Mouse (Mus musculus) ES-E14 (cell line): ENCODE measurements around the gene Gm28041. TPM values are rescaled to one million over a fixed set of nuclear protein-coding genes. Genes with fewer than 3 reads are reported as not detected.
A peak's percentile ranks its signal among the peaks of the same experiment; 100 is the strongest.
"Not testable (repeated sequence)": the region's sequence is repeated elsewhere in the genome, so short reads cannot be mapped to it uniquely, and the experiment has no call there.

ENCODE experiments used
- DNase-seq: peaks from one replicate; pipeline ENCODE4 v3.0.0-alpha.2; 2013; ENCODE audit warnings: low read depth, low spot score
- H3K27ac ChIP-seq: 2 replicates; pipeline ENCODE4 v1.5.1; 2012; ENCODE audit warnings: low read depth, mild to moderate bottlenecking, low read length, moderate library complexity, mixed read lengths; ENCODE audit not compliant: poor library complexity, insufficient read depth, severe bottlenecking
- H3K36me3 ChIP-seq: 2 replicates; pipeline ENCODE4 v1.6.1; 2012; ENCODE audit warnings: mild to moderate bottlenecking, low read length, moderate library complexity, mixed read lengths; ENCODE audit not compliant: control insufficient read depth, poor library complexity, insufficient read depth, severe bottlenecking
- H3K4me1 ChIP-seq, 2 experiments: fragments of 150-350 bp in 1 of 2; sonication (generic) in 1 of 2; 2 replicates each; pipeline ENCODE4 v1.6.1; 2012; ENCODE audit warnings: low read length in 2 of 2, mild to moderate bottlenecking in 1 of 2, mixed read lengths in 1 of 2; ENCODE audit not compliant: control insufficient read depth in 2 of 2, insufficient read depth in 2 of 2, poor library complexity in 1 of 2
- H3K4me3 ChIP-seq, 2 experiments: fragments of 150-350 bp in 1 of 2; sonication (generic) in 1 of 2; 2 replicates each; pipeline ENCODE4 v1.5.1; 2012; ENCODE audit warnings: low read length in 2 of 2, low read depth in 1 of 2, mild to moderate bottlenecking in 1 of 2, mixed read lengths in 1 of 2; ENCODE audit not compliant: insufficient read depth in 1 of 2, poor library complexity in 1 of 2, severe bottlenecking in 1 of 2
- H3K9ac ChIP-seq: 2 replicates; pipeline ENCODE4 v1.6.1; 2012; ENCODE audit warnings: low read depth, mild to moderate bottlenecking, low read length, mixed read lengths; ENCODE audit not compliant: poor library complexity, insufficient read depth, severe bottlenecking
- H3K9me3 ChIP-seq: fragments of 150-350 bp; sonication (generic); 2 replicates; pipeline ENCODE4 v1.6.1; 2012; ENCODE audit warnings: low read depth, mild to moderate bottlenecking, low read length; ENCODE audit not compliant: control insufficient read depth, insufficient read depth
- CHD2 ChIP-seq: IDR thresholded peaks from 2 replicates; pipeline ENCODE4 v1.6.1; 2014; ENCODE audit warnings: mild to moderate bottlenecking, low read depth, low read length, inconsistent platforms
- HCFC1 ChIP-seq: IDR thresholded peaks from 2 replicates; pipeline ENCODE4 v1.6.1; 2012; ENCODE audit warnings: low read length, inconsistent platforms, borderline replicate concordance; ENCODE audit not compliant: insufficient read depth
- MAFK ChIP-seq: IDR thresholded peaks from 2 replicates; pipeline ENCODE4 v1.6.1; 2014; ENCODE audit warnings: mild to moderate bottlenecking, low read depth, low read length, inconsistent platforms; ENCODE audit not compliant: insufficient read depth
- ZC3H11A ChIP-seq: IDR thresholded peaks from 2 replicates; pipeline ENCODE4 v1.6.1; 2012; ENCODE audit warnings: low read depth, mild to moderate bottlenecking, inconsistent platforms, low read length, borderline replicate concordance
- ZNF384 ChIP-seq: IDR thresholded peaks from 2 replicates; pipeline ENCODE4 v1.6.1; 2012; ENCODE audit warnings: low read depth, low read length, inconsistent platforms
- in situ Hi-C, 2 experiments: fragments of 600-800 bp; cut with MboI; formaldehyde crosslinking; loops; one replicate each; pipeline ENCODE4 v1.15.1; 2025; ENCODE audit warnings: low sequenced_read_pairs in 2 of 2, inconsistent platforms in 1 of 2; ENCODE audit not compliant: unreplicated experiment in 2 of 2
- total RNA-seq: library from RNA; depleted of rRNA; stranded (reverse); fragments of 300-350 nt; gene quantifications from 2 replicates; pipeline ENCODE4 v1.2.3, GENCODE M21; 2012; rRNA removed

The Gm28041 gene
- 0.74 and 0.80 TPM in 2 replicates for total RNA-seq

- peak within 1 kb of the TSS; percentile 66 for H3K9ac ChIP-seq
- not testable (repeated sequence) for H3K27ac ChIP-seq, H3K4me1 ChIP-seq, H3K9me3 ChIP-seq, H3K36me3 ChIP-seq
- H3K4me3 ChIP-seq, result peak within 1 kb of the TSS; percentile 68 to 71
- in situ Hi-C loops, result loop anchor here (10.0 to 25.0 kb wide), 2 partner anchors 210 to 213 kb away; partner anchors contain the start of gene Rsl1 (in 1 of the 2)
- TF ChIP-seq HCFC1, result peak; percentile 79; the same call in 1 of the 2 replicates
- DNase-seq, result peak; percentile 40
These were observed at the start of gene Gm28041, which contains the start of gene Zfp456 for GRCm38 (mm10) chr13:67375050-67375911. TSS of gene Gm28041 (minus strand) at chr13:67375733. TSS of gene Zfp456 (minus strand) at chr13:67375810.

- H3K9me3 ChIP-seq, H3K9ac ChIP-seq, H3K4me3 ChIP-seq, in situ Hi-C loops, DNase-seq, H3K36me3 ChIP-seq: not testable (repeated sequence)
- H3K27ac ChIP-seq, result peak overlapping the region; percentile 8; the same call in 1 of the 2 replicates
- H3K4me1 ChIP-seq, result peaks cover 7 to 12% of the 10 kb centered on the region in 2 experiments
These were observed 47.0 kb upstream of the Gm28041 start for GRCm38 (mm10) chr13:67422532-67422931.

GRCm38 (mm10) chr13:67421207-67421857 lies 45.8 kb upstream of the Gm28041 start, which contains the start of gene Zfp459:
TSS of gene Zfp459 (minus strand) at chr13:67421418.
- H3K4me1 ChIP-seq, result peaks cover 7 to 9% of the 10 kb centered on the region in 2 experiments
- no peaks in the 10 kb centered on the region for H3K36me3 ChIP-seq
- peak within 1 kb of the TSS; percentile 88 for H3K27ac ChIP-seq
- H3K4me3 ChIP-seq, result peak within 1 kb of the TSS; percentile 79 to 95
- TF ChIP-seq ZC3H11A (no peak), CHD2 (no peak), ZNF384 (no peak), MAFK (no peak), HCFC1 (no peak)
- peak within 1 kb of the TSS; percentile 94 for H3K9ac ChIP-seq
- DNase-seq, result no peak
- H3K9me3 ChIP-seq, result no peaks in the 10 kb centered on the region
- in situ Hi-C loops, result no loop called here

- no peak for TF ChIP-seq ZC3H11A
- no peak for TF ChIP-seq CHD2
- no peak for TF ChIP-seq HCFC1
- TF ChIP-seq ZNF384, result no peak
- TF ChIP-seq MAFK, result no peak
- in situ Hi-C loops, result no loop called here
- H3K36me3 ChIP-seq, result peaks cover 3% of the 10 kb centered on the region; the same call in 1 of the 2 replicates
These were observed 45.1 kb upstream of the Gm28041 start for GRCm38 (mm10) chr13:67420558-67421206.

More at GRCm38 (mm10) chr13:67420558-67421206, 45.1 kb upstream of the Gm28041 start:
- DNase-seq, result no peak
- H3K9me3 ChIP-seq, result no peaks in the 10 kb centered on the region
- peak overlapping the region; percentile 79 to 95 for H3K4me3 ChIP-seq
- peak overlapping the region; percentile 94 for H3K9ac ChIP-seq
- peaks cover 8 to 9% of the 10 kb centered on the region in 2 experiments for H3K4me1 ChIP-seq
- H3K27ac ChIP-seq, result peak overlapping the region; percentile 88
